Mouse (Mus musculus) spleen, adult 2 months (tissue): ENCODE data around the gene Clpsl2. TPM values are rescaled to one million over a fixed set of nuclear protein-coding genes. Genes with fewer than 3 reads are reported as not detected.

ENCODE experiments used
- DNase-seq, 2 experiments: peaks; one replicate each; pipeline versions ENCODE4 v3.0.0 to v3.0.0-alpha.2; 2012 to 2021; ENCODE audit warnings: low spot score in 2 of 2, low read depth in 1 of 2
- H3K27ac ChIP-seq: fragments of 200-500 bp; 2 replicates; pipeline ENCODE4 v1.5.1; 2012; ENCODE audit warnings: low read length, inconsistent platforms; ENCODE audit not compliant: insufficient read depth
- H3K27me3 ChIP-seq: fragments of 200-500 bp; 2 replicates; pipeline ENCODE4 v1.6.1; 2012; ENCODE audit warnings: mild to moderate bottlenecking, moderate library complexity, low read length, inconsistent platforms; ENCODE audit not compliant: control insufficient read depth, insufficient read depth
- H3K36me3 ChIP-seq: fragments of 200-500 bp; 2 replicates; pipeline ENCODE4 v1.6.1; 2012; ENCODE audit warnings: mild to moderate bottlenecking, low read length, inconsistent platforms; ENCODE audit not compliant: control insufficient read depth, insufficient read depth
- H3K4me1 ChIP-seq: fragments of 200-500 bp; 2 replicates; pipeline ENCODE4 v1.6.1; 2011; ENCODE audit warnings: inconsistent platforms; ENCODE audit not compliant: control insufficient read depth, insufficient read depth, insufficient read length
- H3K4me3 ChIP-seq: fragments of 200-500 bp; 2 replicates; pipeline ENCODE4 v1.5.1; 2011; ENCODE audit warnings: mild to moderate bottlenecking, inconsistent platforms; ENCODE audit not compliant: insufficient read depth, insufficient read length; ENCODE audit errors: extremely low read depth
- CTCF ChIP-seq: fragments of 200-500 bp; IDR thresholded peaks from 2 replicates; pipeline ENCODE4 v1.5.1; 2011; ENCODE audit warnings: mild to moderate bottlenecking, inconsistent platforms; ENCODE audit not compliant: insufficient read depth, insufficient read length, insufficient replicate concordance; ENCODE audit errors: extremely low read depth
- POLR2A ChIP-seq: fragments of 200-500 bp; IDR thresholded peaks from 2 replicates; pipeline ENCODE4 v1.6.1; 2011; ENCODE audit warnings: low read depth, low read length, inconsistent platforms
- WGBS: fragments of 180-500 bp; shearing (Covaris S2); methylation state at CpG from one replicate; pipeline ENCODE4 v1.1.7; 2018; 5-methylcytosine and 5-hydroxymethylcytosine counted together
- polyA plus RNA-seq: library from polyadenylated mRNA; depleted of rRNA; stranded (reverse); fragments of >200 nt; gene quantifications from 2 replicates; pipeline ENCODE4 v1.2.3, GENCODE M21; 2012

Clpsl2 gene
- polyA plus RNA-seq, 1 experiment, result not detected

DNA sequence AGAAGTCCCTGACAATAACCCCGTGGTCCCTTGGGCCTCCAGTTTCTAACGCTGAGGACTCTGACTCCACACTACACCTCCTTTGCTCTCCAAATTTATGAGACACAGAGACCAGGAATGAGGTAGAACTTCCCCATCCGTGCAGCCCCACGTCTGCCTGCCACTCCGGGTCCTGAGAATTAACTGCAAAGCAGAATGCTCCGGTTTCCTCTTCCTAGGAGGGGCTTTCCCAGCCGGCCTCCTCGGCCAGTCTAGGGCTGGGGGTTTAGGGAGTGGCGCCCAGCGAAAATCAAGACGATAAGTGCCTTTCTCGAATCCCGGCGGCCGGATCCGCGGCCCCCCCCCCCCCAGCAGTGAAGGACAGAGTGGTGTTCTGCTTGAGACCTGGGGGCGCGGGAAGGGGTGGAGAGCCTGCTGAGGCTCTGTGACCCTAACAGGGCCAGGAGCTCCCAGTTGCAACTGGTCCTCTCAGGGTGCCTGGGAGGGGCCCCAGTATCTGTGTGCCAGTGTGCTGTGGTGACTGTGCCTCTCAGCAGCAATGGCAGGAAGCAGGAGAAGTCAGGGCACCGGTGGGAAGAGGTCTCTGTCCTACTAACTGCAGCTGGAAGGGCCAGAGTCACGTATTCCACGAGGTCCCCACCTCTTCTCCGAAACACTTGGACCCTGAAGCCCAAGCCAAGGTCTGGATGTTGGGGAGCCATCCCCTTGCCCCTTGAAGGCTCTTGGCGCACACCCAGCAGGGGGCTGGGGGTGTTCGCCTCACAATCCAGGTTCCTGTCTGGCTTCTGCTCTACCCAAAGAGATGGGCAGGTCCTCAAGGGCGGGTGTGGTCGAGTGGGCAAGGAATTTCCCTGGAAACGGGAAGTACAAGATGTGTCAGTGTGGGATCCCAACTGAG, 38.5 kb upstream of the Clpsl2 start:
- no peak for DNase-seq
- WGBS, result 12% methylated on average over 28 of the region's 28 CpGs
- H3K27me3 ChIP-seq, result no peaks in the 10 kb centered on the region
- no peaks in the 10 kb centered on the region for H3K36me3 ChIP-seq
- H3K27ac ChIP-seq, result no peak overlapping the region
- no peak overlapping the region for H3K4me3 ChIP-seq
- TF ChIP-seq POLR2A, result no peak
- no peak for TF ChIP-seq CTCF
- H3K4me1 ChIP-seq, result peaks cover 38% of the 10 kb centered on the region

DNA sequence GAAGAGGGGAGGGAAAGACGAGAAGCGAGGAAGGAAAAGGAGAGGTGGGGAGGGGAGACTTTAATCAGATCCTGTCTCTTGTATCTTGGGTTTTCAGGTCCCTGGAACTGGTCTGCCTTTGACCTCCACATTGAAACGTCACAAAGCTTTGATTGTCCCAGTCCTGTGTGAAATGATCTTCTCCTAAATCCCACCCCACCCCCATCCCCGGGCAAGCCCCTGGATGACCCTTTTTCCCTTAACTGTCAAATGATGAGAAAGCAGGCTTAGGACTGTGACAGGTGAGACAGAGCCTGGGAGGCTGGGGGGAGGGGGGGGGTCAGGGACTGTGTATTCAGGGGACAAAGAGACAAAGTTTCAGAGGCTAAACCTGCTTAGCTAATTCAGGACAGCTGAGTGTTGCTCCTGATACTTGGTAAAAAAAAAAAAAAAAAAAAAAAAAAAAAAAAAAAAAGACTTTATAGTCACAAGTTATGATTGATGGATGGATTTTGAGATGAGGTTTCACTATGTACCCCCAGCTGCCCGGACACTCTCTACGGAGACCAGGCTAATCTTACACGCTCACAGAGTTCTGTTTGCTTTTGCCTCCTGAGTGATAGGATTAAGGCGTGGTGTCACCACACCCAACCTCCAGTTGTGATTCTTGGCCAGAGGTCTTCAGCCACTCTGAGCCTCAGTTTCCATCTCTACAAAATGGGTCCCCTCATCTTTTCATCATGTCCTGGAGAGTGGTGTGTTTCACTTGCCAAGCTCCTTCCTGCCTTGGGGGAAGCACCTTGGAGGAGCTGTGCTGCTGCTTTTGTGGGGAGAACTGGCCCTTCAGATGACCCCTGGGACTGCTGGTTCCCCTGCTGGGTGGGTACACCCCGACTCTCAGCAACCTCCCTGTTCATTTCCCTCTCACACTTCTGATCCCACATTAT, 37.3 kb upstream of the Clpsl2 start:
- peak overlapping the region; percentile 53 for H3K27ac ChIP-seq
- no peaks in the 10 kb centered on the region for H3K36me3 ChIP-seq
- no peak overlapping the region for H3K4me3 ChIP-seq
- 67% methylated on average over 9 of the region's 9 CpGs for WGBS
- TF ChIP-seq CTCF (no peak), POLR2A (no peak)
- H3K27me3 ChIP-seq, result no peaks in the 10 kb centered on the region
- DNase-seq, result no peak
- H3K4me1 ChIP-seq, result peaks cover 43% of the 10 kb centered on the region; the same call in 1 of the 2 replicates

DNA sequence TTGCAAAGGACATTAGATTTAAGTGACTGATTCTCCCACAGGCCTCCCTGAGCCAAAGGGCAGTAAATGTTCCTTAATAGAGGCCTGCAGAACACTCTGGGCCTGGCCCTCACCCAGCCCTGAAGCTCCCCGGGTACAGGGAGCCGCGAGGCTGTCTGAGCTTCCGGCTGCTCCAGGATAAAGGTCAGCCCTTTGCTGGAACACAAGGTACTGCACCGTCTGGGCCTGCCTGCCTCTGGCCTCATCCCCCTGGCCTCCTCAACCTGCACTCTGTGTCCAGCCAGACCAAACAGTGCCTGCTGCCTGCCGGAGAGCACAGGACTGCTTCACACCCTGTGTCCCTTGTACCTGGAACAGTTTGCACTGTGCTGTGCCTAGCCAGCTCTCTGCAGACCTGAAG, 36.5 kb upstream of the Clpsl2 start:
- no peaks in the 10 kb centered on the region for H3K36me3 ChIP-seq
- no peaks in the 10 kb centered on the region for H3K27me3 ChIP-seq
- TF ChIP-seq CTCF (no peak), POLR2A (no peak)
- 76% methylated on average over 6 of the region's 6 CpGs for WGBS
- peak overlapping the region; percentile 53 for H3K27ac ChIP-seq
- DNase-seq, result no peak
- H3K4me1 ChIP-seq, result peaks cover 50% of the 10 kb centered on the region; the same call in 1 of the 2 replicates
- H3K4me3 ChIP-seq, result no peak overlapping the region

DNA sequence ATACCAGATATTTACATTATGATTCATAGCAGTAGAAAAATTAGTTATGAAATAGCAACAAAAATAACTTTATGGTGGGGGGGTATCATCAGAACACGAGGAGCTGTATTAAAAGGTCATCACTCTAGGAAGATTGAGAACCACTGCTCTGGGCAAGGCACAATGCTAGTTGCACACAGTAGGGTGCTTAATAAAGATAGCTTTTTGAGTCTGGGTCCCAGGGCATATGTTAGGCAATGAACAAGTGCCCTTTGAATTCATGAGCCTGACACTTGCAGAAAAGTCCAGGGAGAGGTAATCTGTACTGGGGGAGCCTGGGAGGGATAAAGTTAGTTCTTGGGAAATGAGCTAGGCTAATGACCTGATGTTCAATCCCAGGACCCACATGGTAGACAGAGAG, 35.9 kb upstream of the Clpsl2 start:
- H3K4me3 ChIP-seq, result no peak overlapping the region
- 37% methylated on average over 1 of the region's 1 CpGs for WGBS
- no peaks in the 10 kb centered on the region for H3K36me3 ChIP-seq
- no peak for TF ChIP-seq CTCF
- no peak for TF ChIP-seq POLR2A
- H3K27me3 ChIP-seq, result no peaks in the 10 kb centered on the region
- DNase-seq, result no peak
- peaks cover 55% of the 10 kb centered on the region for H3K4me1 ChIP-seq
- H3K27ac ChIP-seq, result peak overlapping the region; percentile 30; the same call in 1 of the 2 replicates

DNA sequence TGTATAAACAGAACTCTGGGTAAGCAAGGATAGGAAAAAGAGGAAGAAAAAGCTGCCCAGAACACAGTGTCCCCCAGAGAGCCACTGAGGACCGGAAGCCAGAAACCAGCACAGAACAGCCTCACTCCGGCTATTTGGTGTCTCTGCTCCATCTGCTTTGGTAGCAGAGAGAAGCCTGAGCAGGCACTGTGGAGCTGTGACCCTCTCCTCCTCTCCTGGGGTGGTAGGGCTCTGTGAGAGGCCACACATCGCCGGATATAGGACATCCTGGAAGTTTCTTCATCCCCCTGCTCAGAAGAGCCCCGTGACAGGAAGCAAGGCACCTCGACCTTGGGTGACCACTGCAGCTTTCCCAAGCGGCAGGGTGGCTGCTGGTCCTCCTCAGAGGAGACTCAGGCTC, 35.4 kb upstream of the Clpsl2 start:
- DNase-seq, result peak in 1 of 2 experiments; percentile 36
- WGBS, result 11% methylated on average over 7 of the region's 7 CpGs
- H3K27me3 ChIP-seq, result no peaks in the 10 kb centered on the region
- peak overlapping the region; percentile 70 for H3K27ac ChIP-seq
- peaks cover 59% of the 10 kb centered on the region for H3K4me1 ChIP-seq
- H3K4me3 ChIP-seq, result no peak overlapping the region
- TF ChIP-seq POLR2A (no peak; the same call in 1 of the 2 replicates), CTCF (no peak)
- no peaks in the 10 kb centered on the region for H3K36me3 ChIP-seq

DNA sequence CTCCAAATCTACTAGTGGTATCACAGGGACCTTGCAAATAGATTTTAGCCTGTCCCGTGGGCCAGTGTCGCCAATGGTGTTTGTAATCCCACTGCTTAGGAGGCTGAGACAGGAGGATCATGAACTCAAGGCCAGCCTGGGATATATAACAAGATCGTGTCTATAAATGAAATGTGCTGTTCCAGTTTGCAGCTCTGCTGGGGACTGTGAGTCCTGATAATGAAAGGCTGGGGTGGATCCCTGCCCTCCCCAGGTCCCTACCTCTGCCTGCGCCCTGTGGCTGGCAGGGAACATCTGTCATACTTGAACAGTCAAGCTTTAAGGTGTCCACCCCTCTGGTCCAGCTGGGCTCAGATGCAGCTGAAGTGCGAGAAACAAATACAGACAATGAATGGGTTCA, 34.7 kb upstream of the Clpsl2 start:
- DNase-seq, result no peak
- peaks cover 64% of the 10 kb centered on the region for H3K4me1 ChIP-seq
- WGBS, result 53% methylated on average over 5 of the region's 5 CpGs
- no peaks in the 10 kb centered on the region for H3K36me3 ChIP-seq
- H3K27me3 ChIP-seq, result no peaks in the 10 kb centered on the region
- TF ChIP-seq POLR2A, result no peak
- no peak for TF ChIP-seq CTCF
- no peak overlapping the region for H3K4me3 ChIP-seq
- peak overlapping the region; percentile 70 for H3K27ac ChIP-seq
